Mouse (Mus musculus) G1E (cell line): ENCODE measurements at regions not wholly inside any gene's neighbourhood (a gene's known extent, or its start where the extent isn't known, plus 50 kb on each side); places are given as distances from the start of the nearest gene placed in this dataset.

ENCODE experiments used
- CTCF ChIP-seq: IDR thresholded peaks from 2 replicates; pipeline ENCODE4 v1.5.1; 2012; ENCODE audit warnings: low read depth, low read length, inconsistent platforms, mixed read lengths
- GATA1 ChIP-seq: IDR thresholded peaks from 2 replicates; pipeline ENCODE4 v1.6.1; 2012; ENCODE audit warnings: borderline replicate concordance, low read length, inconsistent platforms, mixed read lengths
- POLR2AphosphoS5 ChIP-seq: IDR thresholded peaks from 2 replicates; pipeline ENCODE4 v1.6.1; 2012; ENCODE audit warnings: low read depth, low read length, inconsistent platforms; ENCODE audit not compliant: insufficient replicate concordance
- TAL1 ChIP-seq: conservative IDR thresholded peaks from 2 replicates; pipeline ENCODE4 v1.6.1; 2012; ENCODE audit warnings: low read depth, low read length, inconsistent platforms, mixed read lengths

DNA sequence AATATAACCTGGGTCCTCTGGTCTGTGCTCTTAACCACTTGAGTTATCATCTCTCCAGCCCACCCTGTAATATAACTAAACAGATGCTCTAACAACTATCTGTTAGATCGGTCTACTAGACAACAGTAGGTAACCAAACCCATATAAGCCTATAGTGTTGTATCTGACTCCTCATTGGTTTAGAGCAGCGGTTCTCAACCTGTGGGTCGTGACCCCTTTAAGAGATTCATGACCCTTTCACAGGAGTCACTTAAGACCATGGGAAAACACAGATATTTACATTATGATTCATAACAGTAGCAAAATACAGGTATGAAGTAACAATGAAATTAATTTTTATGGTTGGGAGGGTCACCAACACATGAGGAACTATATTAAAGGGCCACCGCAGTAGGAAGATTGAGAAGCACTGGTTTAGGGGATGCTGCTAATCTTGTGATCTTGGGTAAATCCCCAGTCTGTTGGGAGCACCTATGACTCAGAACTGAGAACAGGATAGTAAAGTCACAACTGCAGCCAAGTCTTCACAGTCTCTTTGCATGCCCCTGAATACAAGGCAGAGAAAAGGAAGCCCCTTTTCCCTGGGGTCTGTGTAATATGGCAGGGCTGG, 203.3 kb downstream of the Rybp start:
- TF ChIP-seq CTCF = no peak
- TF ChIP-seq GATA1 = no peak
- no peak for TF ChIP-seq TAL1
- no peak for TF ChIP-seq POLR2AphosphoS5
